Mouse (Mus musculus): ENCODE results near the gene Teddm2. TPM values are rescaled to one million over a fixed set of nuclear protein-coding genes. Genes with fewer than 3 reads are reported as not detected.

The Teddm2 gene
- polyA plus RNA-seq, 1 experiment: 0.29 TPM

GRCm38 (mm10) chr1:153890121-153890520 is 9.9 kb downstream of the Teddm2 start:
- TF ChIP-seq GATA1 (IDR thresholded peaks at IDR 0.05; ENCODE audit: low read length): no peak

- no peak for TF ChIP-seq GATA1 (IDR thresholded peaks at IDR 0.05; ENCODE audit: low read length)
These were observed 13.9 kb downstream of the Teddm2 start for GRCm38 (mm10) chr1:153886024-153886633.

GRCm38 (mm10) chr1:153874045-153874444 is 26.0 kb downstream of the Teddm2 start, which contains the start of gene Teddm1b:
Teddm1b (plus strand) TSS chr1:153874345.
- no peak for TF ChIP-seq GATA1 (IDR thresholded peaks at IDR 0.05; ENCODE audit: low read length)

- TF ChIP-seq GATA1 (IDR thresholded peaks at IDR 0.05; ENCODE audit: low read length): no peak
These were observed 44.1 kb downstream of the Teddm2 start for GRCm38 (mm10) chr1:153855946-153856345.

GRCm38 (mm10) chr1:153846867-153847266 is 53.2 kb downstream of the Teddm2 start:
- no peak for TF ChIP-seq GATA1 (IDR thresholded peaks at IDR 0.05; ENCODE audit: low read length)

GRCm38 (mm10) chr1:153846420-153846819 is 53.6 kb downstream of the Teddm2 start:
- no peak for TF ChIP-seq GATA1 (IDR thresholded peaks at IDR 0.05; ENCODE audit: low read length)

- TF ChIP-seq GATA1 (IDR thresholded peaks at IDR 0.05; ENCODE audit: low read length): no peak
These were observed 56.0 kb downstream of the Teddm2 start, which contains the start of gene Rgsl1 for GRCm38 (mm10) chr1:153844042-153844441. Rgsl1 (minus strand) TSS chr1:153844142.

- TF ChIP-seq GATA1 (IDR thresholded peaks at IDR 0.05; ENCODE audit: low read length): no peak
These were observed 57.8 kb downstream of the Teddm2 start for GRCm38 (mm10) chr1:153842121-153842740.

- no peak for TF ChIP-seq GATA1 (IDR thresholded peaks at IDR 0.05; ENCODE audit: low read length)
These were observed 64.0 kb downstream of the Teddm2 start for GRCm38 (mm10) chr1:153836036-153836435.

- no peak for TF ChIP-seq GATA1 (IDR thresholded peaks at IDR 0.05; ENCODE audit: low read length)
These were observed 69.3 kb downstream of the Teddm2 start for GRCm38 (mm10) chr1:153830746-153831145.

- TF ChIP-seq GATA1 (IDR thresholded peaks at IDR 0.05; ENCODE audit: low read length): no peak
These were observed 79.8 kb downstream of the Teddm2 start for GRCm38 (mm10) chr1:153820216-153820615.

- no peak for TF ChIP-seq GATA1 (IDR thresholded peaks at IDR 0.05; ENCODE audit: low read length)
These were observed 85.8 kb downstream of the Teddm2 start for GRCm38 (mm10) chr1:153814278-153814677.

- no peak for TF ChIP-seq GATA1 (IDR thresholded peaks at IDR 0.05; ENCODE audit: low read length)
These were observed 92.5 kb downstream of the Teddm2 start for GRCm38 (mm10) chr1:153807390-153807993.

- TF ChIP-seq GATA1 (IDR thresholded peaks at IDR 0.05; ENCODE audit: low read length): no peak
These were observed 96.5 kb downstream of the Teddm2 start for GRCm38 (mm10) chr1:153803530-153803929.

GRCm38 (mm10) chr1:153802691-153803090 is 97.3 kb downstream of the Teddm2 start:
- TF ChIP-seq GATA1 (IDR thresholded peaks at IDR 0.05; ENCODE audit: low read length): no peak

Other genes with a start within 250 kb of the Teddm2 start
- gene Rgs8, start 247.2 kb downstream of the Teddm2 start, polyA plus RNA-seq (2012): not detected in 2 replicates
- gene Rgs16, start 159.9 kb downstream of the Teddm2 start, polyA plus RNA-seq (2012): not detected in 2 replicates
- gene Rnasel, start 150.8 kb downstream of the Teddm2 start, polyA plus RNA-seq (2012): 1.4 and 2.2 TPM in 2 replicates
- not detected in 2 replicates for gene Rgsl1, start 56.1 kb downstream of the Teddm2 start, polyA plus RNA-seq (2012)
- gene Teddm1b, start 25.9 kb downstream of the Teddm2 start, polyA plus RNA-seq (2012): not detected in 2 replicates
- gene Teddm1a, start 8.5 kb downstream of the Teddm2 start, polyA plus RNA-seq (2012): not detected in 2 replicates
- 33.3 and 37.2 TPM in 2 replicates for gene Glul, start 284 bp downstream of the Teddm2 start, polyA plus RNA-seq (2012)